Mouse (Mus musculus): ENCODE measurements around the gene Yod1. TPM values are rescaled to one million over a fixed set of nuclear protein-coding genes. Genes with fewer than 3 reads are reported as not detected.

The Yod1 gene
- polyA plus RNA-seq, 1 experiment from 2014 or later, result 3.4 TPM

DNA sequence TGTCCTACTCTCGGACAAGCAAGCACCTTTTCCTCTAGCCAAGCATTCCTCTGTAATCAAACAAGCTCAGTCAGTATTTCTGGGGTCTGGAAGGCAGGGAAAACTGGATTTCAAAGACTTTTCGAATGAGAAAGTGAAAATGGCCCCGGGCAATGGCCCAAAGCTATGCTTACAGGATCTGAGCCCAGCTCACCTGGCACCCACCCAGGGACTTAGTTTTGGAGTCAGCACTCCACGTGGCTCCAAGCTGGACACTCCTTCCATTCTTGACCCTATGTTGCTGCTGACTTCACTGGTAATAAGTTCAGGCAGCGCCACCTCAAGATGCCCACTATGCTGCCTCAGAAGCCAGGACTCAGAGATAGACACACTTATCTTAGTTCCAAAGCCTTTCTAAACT, 49.9 kb downstream of the Yod1 start:
- in situ Hi-C loops (cut with MboI; ENCODE audit: low pct_unique_long_range_greater_than_20kb), result no loop called here
- CTCF ChIA-PET, result no interaction called here
- no peak for TF ChIP-seq CTCF (IDR thresholded peaks at IDR 0.05)
- DNase-seq (ENCODE audit: low read depth, low spot score), result no peak
- POLR2A ChIA-PET, result interaction anchor here (0.6 to 1.3 kb wide), 2 partner anchors 8 to 16 kb away, joined by 3 to 4 read pairs; no protein-coding TSS in a partner anchor
- no peak for ATAC-seq
- H3K27me3 ChIP-seq, result no peaks in the 10 kb centered on the region

DNA sequence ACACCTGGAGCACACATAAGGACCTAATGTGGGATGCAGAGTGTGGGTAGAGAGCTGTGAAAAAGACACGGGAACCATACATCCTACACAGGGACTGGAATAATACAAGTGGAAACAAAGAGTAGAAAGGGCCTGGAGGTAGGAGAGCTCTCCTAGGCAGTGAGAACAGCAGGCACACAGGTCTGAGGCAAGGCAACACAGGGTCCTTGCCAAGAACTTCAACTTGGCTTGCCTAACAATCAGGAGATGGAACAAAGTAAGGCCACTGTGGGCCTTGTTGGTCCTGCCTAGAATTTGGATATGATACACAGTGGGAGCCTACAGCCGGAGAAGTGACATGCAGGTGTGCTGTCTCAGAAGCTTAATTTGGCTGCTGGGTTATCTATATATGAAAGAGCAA, 52.8 kb downstream of the Yod1 start:
- in situ Hi-C loops (cut with MboI; ENCODE audit: low pct_unique_long_range_greater_than_20kb), result no loop called here
- H3K27me3 ChIP-seq, result no peaks in the 10 kb centered on the region
- no peak for TF ChIP-seq CTCF (IDR thresholded peaks at IDR 0.05)
- ChIA-PET POLR2A (no interaction called here), CTCF (no interaction called here)
- ATAC-seq (no peak), DNase-seq (ENCODE audit: low read depth, low spot score) (no peak)

DNA sequence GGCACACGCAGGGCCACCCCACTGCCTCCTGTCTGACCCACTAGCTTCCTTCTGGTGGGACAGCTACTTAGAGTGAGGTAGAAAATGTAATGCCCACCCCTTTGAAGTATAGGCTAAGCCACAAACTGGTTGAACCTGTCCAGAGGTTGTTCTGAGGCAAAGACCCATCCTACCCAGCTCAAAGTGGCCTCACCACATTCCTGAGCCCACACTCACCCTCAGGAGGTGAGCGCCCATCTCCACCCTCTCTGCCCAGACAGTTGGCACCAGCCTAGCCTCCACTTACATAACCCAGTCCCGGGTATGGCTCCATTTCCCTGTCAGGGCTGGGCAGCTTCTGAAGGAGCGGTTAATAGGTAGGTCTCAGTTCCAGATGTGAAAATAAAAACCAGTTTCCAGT, 53.4 kb downstream of the Yod1 start:
- no peaks in the 10 kb centered on the region for H3K27me3 ChIP-seq
- in situ Hi-C loops (cut with MboI; ENCODE audit: low pct_unique_long_range_greater_than_20kb), result no loop called here
- POLR2A ChIA-PET, result no interaction called here
- CTCF ChIA-PET, result no interaction called here
- DNase-seq (ENCODE audit: low read depth, low spot score) (no peak), ATAC-seq (no peak)
- TF ChIP-seq CTCF (IDR thresholded peaks at IDR 0.05), result no peak

DNA sequence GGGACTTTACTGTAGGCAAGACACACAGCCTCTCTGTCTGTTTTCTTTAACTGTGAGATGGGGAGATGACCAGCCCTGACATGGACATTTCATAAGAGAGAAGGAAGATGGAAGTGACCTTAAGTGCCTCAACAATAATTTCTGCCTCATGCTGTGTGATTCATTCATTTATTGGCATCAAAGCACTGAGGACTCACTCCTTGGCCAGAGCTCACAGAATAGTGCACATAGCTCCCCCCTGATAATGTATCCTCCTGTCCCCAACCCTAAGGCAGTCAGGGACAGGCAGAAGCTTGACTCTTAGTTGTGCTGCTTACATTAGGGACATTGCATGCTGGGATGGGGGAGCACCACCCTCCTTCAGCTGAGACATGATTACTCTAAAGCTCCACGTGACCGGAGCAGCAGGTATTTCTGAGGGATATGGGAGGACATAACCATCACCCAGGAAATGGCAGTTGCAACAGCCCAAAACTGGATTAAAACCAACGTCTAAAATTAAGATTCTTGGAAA, 53.9 kb downstream of the Yod1 start:
- DNase-seq (ENCODE audit: low read depth, low spot score) (no peak), ATAC-seq (no peak)
- CTCF ChIA-PET, result no interaction called here
- no peaks in the 10 kb centered on the region for H3K27me3 ChIP-seq
- in situ Hi-C loops (cut with MboI; ENCODE audit: low pct_unique_long_range_greater_than_20kb), result no loop called here
- POLR2A ChIA-PET, result no interaction called here
- TF ChIP-seq CTCF (IDR thresholded peaks at IDR 0.05), result no peak

Other genes with a start within 250 kb of the Yod1 start
- not detected for gene Zp3r, start 87.7 kb upstream of the Yod1 start, polyA plus RNA-seq (2021)
- gene C4bp, start 55.7 kb upstream of the Yod1 start, polyA plus RNA-seq (2021), result 2.7 TPM
- 0.04 TPM for gene Gm29427, start 1.5 kb upstream of the Yod1 start, polyA plus RNA-seq (2021)
- 26.0 TPM for gene Pfkfb2, start 11.9 kb downstream of the Yod1 start, polyA plus RNA-seq (2021)
- 11.1 TPM for gene AA986860, start 14.6 kb downstream of the Yod1 start, polyA plus RNA-seq (2021)
- 0.31 TPM for gene Fcamr, start 83.6 kb downstream of the Yod1 start, polyA plus RNA-seq (2021)
- gene Pigr, start 109.4 kb downstream of the Yod1 start, polyA plus RNA-seq (2021), result not detected
- gene Fcmr, start 148.3 kb downstream of the Yod1 start, polyA plus RNA-seq (2021), result not detected
- 0.12 TPM for gene Il24, start 170.1 kb downstream of the Yod1 start, polyA plus RNA-seq (2021)
- not detected for gene Il20, start 194.1 kb downstream of the Yod1 start, polyA plus RNA-seq (2021)
- gene Il19, start 222.8 kb downstream of the Yod1 start, polyA plus RNA-seq (2021), result 0.17 TPM

Measured in Patski (cell line).